Mouse (Mus musculus) midbrain, embryonic 16.5 days (tissue): ENCODE results near the gene Cd209f. TPM values are rescaled to one million over a fixed set of nuclear protein-coding genes. Genes with fewer than 3 reads are reported as not detected.

Experiments
- polyA plus RNA-seq: library from polyadenylated mRNA; unstranded; fragments of >200 nt; fragmentation: Nextera tagmentation; extraction: Ambion mirVana; gene quantifications from 2 replicates; pipeline ENCODE4 v1.2.1, GENCODE M21; 2015

Cd209f gene
- polyA plus RNA-seq, 1 experiment from 2014 or later: 0.31 TPM

Other genes with a start within 250 kb of the Cd209f start
- not detected in 2 replicates for gene Cd209d, start 227.3 kb downstream of the Cd209f start, polyA plus RNA-seq
- not detected in 2 replicates for gene Cd209b, start 179.0 kb downstream of the Cd209f start, polyA plus RNA-seq
- gene Cd209c, start 151.1 kb downstream of the Cd209f start, polyA plus RNA-seq: 0.41 and 0.60 TPM in 2 replicates
- not detected in 2 replicates for gene Cd209g, start 28.3 kb upstream of the Cd209f start, polyA plus RNA-seq
- gene Evi5l, start 60.7 kb upstream of the Cd209f start, polyA plus RNA-seq: 123 and 131 TPM in 2 replicates
- gene Prr36, start 111.6 kb upstream of the Cd209f start, polyA plus RNA-seq: 51.2 and 58.5 TPM in 2 replicates
- gene Lrrc8e, start 121.0 kb upstream of the Cd209f start, polyA plus RNA-seq: 0.05 TPM in 1 of 2 replicates, not detected in the other
- gene Map2k7, start 132.9 kb upstream of the Cd209f start, polyA plus RNA-seq: 26.8 and 29.9 TPM in 2 replicates
- gene Gm49320, start 133.0 kb upstream of the Cd209f start, polyA plus RNA-seq: 0.73 and 1.8 TPM in 2 replicates
- gene Tgfbr3l, start 142.4 kb upstream of the Cd209f start, polyA plus RNA-seq: 4.1 and 5.2 TPM in 2 replicates
- gene Snapc2, start 147.2 kb upstream of the Cd209f start, polyA plus RNA-seq: 62.2 and 62.9 TPM in 2 replicates
- 258 and 267 TPM in 2 replicates for gene Ctxn1, start 153.4 kb upstream of the Cd209f start, polyA plus RNA-seq
- gene Timm44, start 170.1 kb upstream of the Cd209f start, polyA plus RNA-seq: 45.3 and 48.1 TPM in 2 replicates
- gene Ccl25, start 219.4 kb upstream of the Cd209f start, polyA plus RNA-seq: 18.4 and 18.8 TPM in 2 replicates
- 85.9 and 100 TPM in 2 replicates for gene Elavl1, start 219.6 kb upstream of the Cd209f start, polyA plus RNA-seq